Mouse (Mus musculus) liver, embryonic 14.5 days (tissue): ENCODE measurements around the gene Lysmd4. TPM values are rescaled to one million over a fixed set of nuclear protein-coding genes. Genes with fewer than 3 reads are reported as not detected.

ENCODE experiments used
- ATAC-seq: fragments of 200-750 bp; cut with Nextera tagmentation; 2 replicates; pipeline ENCODE4 v1.8.0; 2017; ENCODE audit warnings: moderate number of reproducible peaks, mild to moderate bottlenecking, moderate library complexity; ENCODE audit not compliant: insufficient read depth
- DNase-seq, 3 experiments: peaks; one replicate each; pipeline ENCODE4 v3.0.0-alpha.2; 2012 to 2013; ENCODE audit warnings: low read depth in 3 of 3, low spot score in 3 of 3
- H3K27ac ChIP-seq: fragments of 300-500 bp; sonication (generic); 2 replicates; pipeline ENCODE4 v1.5.1; 2014; ENCODE audit warnings: moderate library complexity, mild to moderate bottlenecking, control low read depth, inconsistent platforms
- H3K27me3 ChIP-seq: fragments of 300-500 bp; sonication (generic); 2 replicates; pipeline ENCODE4 v1.6.1; 2014; ENCODE audit warnings: mild to moderate bottlenecking, low read length, moderate library complexity; ENCODE audit not compliant: control insufficient read depth, insufficient read depth
- H3K36me3 ChIP-seq: fragments of 300-500 bp; sonication (generic); replicated peaks from 2 replicates; pipeline ENCODE4 v1.6.1; 2014; ENCODE audit warnings: low read depth; ENCODE audit not compliant: control insufficient read depth, insufficient read depth
- H3K4me1 ChIP-seq, 2 experiments: fragments of 200-500 bp in 1 of 2; fragments of 300-500 bp in 1 of 2; sonication (generic) in 1 of 2; replicated peaks; 2 replicates each; pipeline ENCODE4 v1.6.1; 2012 to 2014; ENCODE audit warnings: antibody characterized with exemption in 1 of 2, inconsistent platforms in 1 of 2, low read length in 1 of 2; ENCODE audit not compliant: control insufficient read depth in 2 of 2, insufficient read depth in 2 of 2
- H3K4me2 ChIP-seq: fragments of 300-500 bp; sonication (generic); 2 replicates; pipeline ENCODE4 v1.6.1; 2014; ENCODE audit warnings: low read depth, mild to moderate bottlenecking, control low read depth, moderate library complexity
- H3K4me3 ChIP-seq, 2 experiments: fragments of 200-500 bp in 1 of 2; fragments of 300-500 bp in 1 of 2; sonication (generic) in 1 of 2; 2 replicates each; pipeline ENCODE4 v1.5.1; 2012 to 2014; ENCODE audit warnings: low read depth in 2 of 2, low read length in 2 of 2, mild to moderate bottlenecking in 2 of 2, control low read depth in 1 of 2, inconsistent platforms in 1 of 2, moderate library complexity in 1 of 2; ENCODE audit not compliant: insufficient read depth in 1 of 2
- H3K9ac ChIP-seq: fragments of 300-500 bp; sonication (generic); replicated peaks from 2 replicates; pipeline ENCODE4 v1.6.1; 2014; ENCODE audit warnings: mild to moderate bottlenecking, control low read depth, moderate library complexity
- H3K9me3 ChIP-seq: fragments of 300-500 bp; sonication (generic); 2 replicates; pipeline ENCODE4 v1.6.1; 2016; ENCODE audit warnings: low read length, mixed read lengths; ENCODE audit not compliant: control insufficient read depth
- CTCF ChIP-seq: IDR thresholded peaks from 2 replicates; pipeline ENCODE4 v1.5.1; 2016; ENCODE audit warnings: antibody characterized with exemption, low read depth, control low read depth
- EP300 ChIP-seq: IDR thresholded peaks from 2 replicates; pipeline ENCODE4 v1.6.1; 2016; ENCODE audit warnings: antibody characterized with exemption, low read depth
- WGBS: fragments of 180-500 bp; shearing (Covaris S2); extraction: QIAGEN DNeasy Blood & Tissue Kit; methylation state at CpG from one replicate; pipeline ENCODE4 v1.1.7; 2014; ENCODE audit not compliant: insufficient replicate concordance; 5-methylcytosine and 5-hydroxymethylcytosine counted together
- polyA plus RNA-seq, 2 experiments: library from polyadenylated mRNA; depleted of rRNA in 1 of 2; stranded (reverse) in 1 of 2; unstranded in 1 of 2; fragments of >200 nt; fragmentation: Nextera tagmentation in 1 of 2; extraction: Ambion mirVana in 1 of 2; gene quantifications; 2 replicates each; pipeline versions ENCODE4 v1.2.1 to v1.2.3; 2012 to 2014

The Lysmd4 gene
- polyA plus RNA-seq, 2 experiments: 2.4 to 2.5 TPM

GRCm38 (mm10) chr7:67211341-67211740 lies 11.0 kb upstream of the Lysmd4 start:
- Histone ChIP-seq H3K4me1 (peaks cover 6 to 12% of the 10 kb centered on the region in 2 experiments; a peak in 3 of 4 replicates), H3K27ac (no peak overlapping the region), H3K4me3 (no peak overlapping the region), H3K27me3 (no peaks in the 10 kb centered on the region), H3K36me3 (no peaks in the 10 kb centered on the region), H3K9me3 (no peaks in the 10 kb centered on the region), H3K9ac (no peak overlapping the region), H3K4me2 (no peak overlapping the region)
- WGBS: 70% methylated on average over 6 of the region's 6 CpGs
- TF ChIP-seq EP300 (no peak), CTCF (no peak)
- DNase-seq (no peak), ATAC-seq (no peak)

- ATAC-seq (no peak), DNase-seq (no peak)
- Histone ChIP-seq H3K9ac (no peak overlapping the region), H3K27ac (no peak overlapping the region), H3K4me1 (peaks cover 9 to 19% of the 10 kb centered on the region in 2 experiments; a peak in 3 of 4 replicates), H3K9me3 (no peaks in the 10 kb centered on the region), H3K27me3 (no peaks in the 10 kb centered on the region), H3K4me2 (no peak overlapping the region), H3K4me3 (no peak overlapping the region), H3K36me3 (no peaks in the 10 kb centered on the region)
- TF ChIP-seq EP300 (no peak), CTCF (no peak)
- 60% methylated on average over 4 of the region's 4 CpGs for WGBS
These were observed 10.4 kb upstream of the Lysmd4 start for GRCm38 (mm10) chr7:67211971-67212370.

GRCm38 (mm10) chr7:67213589-67213988 lies 8.8 kb upstream of the Lysmd4 start:
- no peaks in the 10 kb centered on the region for H3K36me3 ChIP-seq
- DNase-seq: no peak
- peaks cover 9 to 19% of the 10 kb centered on the region in 2 experiments; a peak in 3 of 4 replicates for H3K4me1 ChIP-seq
- WGBS: 48% methylated on average over 1 of the region's 1 CpGs
- no peaks in the 10 kb centered on the region for H3K27me3 ChIP-seq
- ATAC-seq: no peak
- no peak overlapping the region for H3K9ac ChIP-seq
- no peaks in the 10 kb centered on the region for H3K9me3 ChIP-seq
- TF ChIP-seq CTCF: no peak
- no peak overlapping the region for H3K4me2 ChIP-seq
- H3K27ac ChIP-seq: no peak overlapping the region
- H3K4me3 ChIP-seq: no peak overlapping the region

GRCm38 (mm10) chr7:67216351-67216750 lies 6.0 kb upstream of the Lysmd4 start:
- Histone ChIP-seq H3K4me1 (peaks cover 6 to 8% of the 10 kb centered on the region in 2 experiments; a peak in 2 of 4 replicates), H3K9me3 (no peaks in the 10 kb centered on the region), H3K27ac (no peak overlapping the region), H3K4me3 (no peak overlapping the region), H3K9ac (no peak overlapping the region), H3K36me3 (no peaks in the 10 kb centered on the region), H3K27me3 (no peaks in the 10 kb centered on the region), H3K4me2 (no peak overlapping the region)
- 36% methylated on average over 6 of the region's 6 CpGs for WGBS
- no peak for TF ChIP-seq CTCF
- no peak for TF ChIP-seq EP300
- DNase-seq: no peak
- peak; percentile 31; the same call in 1 of the 2 replicates for ATAC-seq

DNA sequence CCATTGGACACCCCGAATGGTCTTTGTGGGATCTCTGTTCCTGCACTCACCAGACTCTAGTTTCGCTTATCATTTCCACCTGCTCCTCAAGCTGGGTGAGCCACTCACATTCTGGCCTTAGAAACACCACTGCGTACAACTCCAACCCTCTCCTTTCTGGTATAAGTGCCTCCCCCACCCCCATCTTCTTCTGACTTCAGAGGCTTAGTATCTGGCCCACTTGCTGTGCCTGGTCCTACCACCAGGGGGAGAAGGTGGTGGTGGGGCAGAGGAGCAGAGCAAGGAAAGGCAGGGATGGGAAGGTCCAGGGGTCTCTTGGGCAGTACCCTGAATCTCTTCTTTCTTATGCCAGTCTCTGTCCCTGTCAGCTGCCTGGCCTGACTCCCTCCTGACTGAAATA lies 5.3 kb upstream of the Lysmd4 start:
- Histone ChIP-seq H3K36me3 (no peaks in the 10 kb centered on the region), H3K9me3 (no peaks in the 10 kb centered on the region), H3K4me3 (no peak overlapping the region), H3K27ac (no peak overlapping the region), H3K27me3 (no peaks in the 10 kb centered on the region), H3K4me1 (peaks cover 8 to 12% of the 10 kb centered on the region in 2 experiments), H3K9ac (no peak overlapping the region), H3K4me2 (no peak overlapping the region)
- 53% methylated on average over 3 of the region's 3 CpGs for whole genome bisulfite sequencing
- TF ChIP-seq CTCF (peak; percentile 95), EP300 (no peak)
- DNase-seq (peak in 1 of 3 experiments; percentile 16), ATAC-seq (no peak)
